Mouse (Mus musculus): ENCODE measurements around the gene Cpsf6. TPM values are rescaled to one million over a fixed set of nuclear protein-coding genes. Genes with fewer than 3 reads are reported as not detected.

The Cpsf6 gene
- polyA plus RNA-seq, 1 experiment from 2014 or later: 243 TPM

- Histone ChIP-seq H3K4me3 (no peak overlapping the region), H3K36me3 (replicated peaks) (no peaks in the 10 kb centered on the region), H3K9me3 (no peaks in the 10 kb centered on the region), H3K27me3 (ENCODE audit: poor library complexity, severe bottlenecking) (no peaks in the 10 kb centered on the region), H3K4me1 (peaks cover 13% of the 10 kb centered on the region; the same call in 1 of the 2 replicates), H3K27ac (no peak overlapping the region)
- WGBS: 91% methylated on average over 4 of the region's 4 CpGs
- DNase-seq (ENCODE audit: extremely low spot score, low spot score): no peak
These were observed 21.5 kb upstream of the Cpsf6 start for GRCm38 (mm10) chr10:117401364-117401763.

- no peaks in the 10 kb centered on the region for H3K36me3 ChIP-seq (replicated peaks)
- no peak overlapping the region for H3K4me3 ChIP-seq
- no peak for DNase-seq (ENCODE audit: extremely low spot score, low spot score)
- peaks cover 13% of the 10 kb centered on the region; the same call in 1 of the 2 replicates for H3K4me1 ChIP-seq
- no peaks in the 10 kb centered on the region for H3K27me3 ChIP-seq (ENCODE audit: poor library complexity, severe bottlenecking)
- no peaks in the 10 kb centered on the region for H3K9me3 ChIP-seq
- H3K27ac ChIP-seq: no peak overlapping the region
- WGBS: 84% methylated on average over 4 of the region's 4 CpGs
These were observed 20.6 kb upstream of the Cpsf6 start for GRCm38 (mm10) chr10:117400246-117400954.

GRCm38 (mm10) chr10:117399839-117400238 lies 20.0 kb upstream of the Cpsf6 start:
- DNase-seq (ENCODE audit: extremely low spot score, low spot score): no peak
- 90% methylated on average over 3 of the region's 3 CpGs for WGBS
- H3K36me3 ChIP-seq (replicated peaks): no peaks in the 10 kb centered on the region

GRCm38 (mm10) chr10:117399196-117399595 lies 19.4 kb upstream of the Cpsf6 start:
- H3K4me1 ChIP-seq: peaks cover 13% of the 10 kb centered on the region; the same call in 1 of the 2 replicates
- H3K4me3 ChIP-seq: no peak overlapping the region
- DNase-seq (ENCODE audit: extremely low spot score, low spot score): no peak
- H3K27ac ChIP-seq: no peak overlapping the region
- H3K9me3 ChIP-seq: no peaks in the 10 kb centered on the region
- no peaks in the 10 kb centered on the region; the same call in 1 of the 2 replicates for H3K27me3 ChIP-seq (ENCODE audit: poor library complexity, severe bottlenecking)
- no peaks in the 10 kb centered on the region for H3K36me3 ChIP-seq (replicated peaks)
- WGBS: 41% methylated on average over 2 of the region's 2 CpGs

More at GRCm38 (mm10) chr10:117399839-117400238, 20.0 kb upstream of the Cpsf6 start:
- no peak overlapping the region for H3K4me3 ChIP-seq
- no peaks in the 10 kb centered on the region for H3K9me3 ChIP-seq
- H3K4me1 ChIP-seq: peaks cover 13% of the 10 kb centered on the region; the same call in 1 of the 2 replicates
- no peak overlapping the region for H3K27ac ChIP-seq
- H3K27me3 ChIP-seq (ENCODE audit: poor library complexity, severe bottlenecking): no peaks in the 10 kb centered on the region

GRCm38 (mm10) chr10:117398044-117398780 lies 18.4 kb upstream of the Cpsf6 start:
- H3K36me3 ChIP-seq (replicated peaks): no peaks in the 10 kb centered on the region
- no peak overlapping the region for H3K27ac ChIP-seq
- no peaks in the 10 kb centered on the region for H3K9me3 ChIP-seq
- H3K4me3 ChIP-seq: no peak overlapping the region
- no peak for DNase-seq (ENCODE audit: extremely low spot score, low spot score)
- H3K27me3 ChIP-seq (ENCODE audit: poor library complexity, severe bottlenecking): no peaks in the 10 kb centered on the region; the same call in 1 of the 2 replicates
- 85% methylated on average over 18 of the region's 18 CpGs for WGBS
- peaks cover 17% of the 10 kb centered on the region for H3K4me1 ChIP-seq

GRCm38 (mm10) chr10:117397106-117397625 lies 17.4 kb upstream of the Cpsf6 start:
- H3K36me3 ChIP-seq (replicated peaks): no peaks in the 10 kb centered on the region
- H3K4me1 ChIP-seq: peaks cover 18% of the 10 kb centered on the region
- no peak overlapping the region for H3K4me3 ChIP-seq
- 80% methylated on average over 8 of the region's 10 CpGs for WGBS
- no peaks in the 10 kb centered on the region; the same call in 1 of the 2 replicates for H3K27me3 ChIP-seq (ENCODE audit: poor library complexity, severe bottlenecking)
- no peak for DNase-seq (ENCODE audit: extremely low spot score, low spot score)
- H3K27ac ChIP-seq: no peak overlapping the region
- no peaks in the 10 kb centered on the region for H3K9me3 ChIP-seq

- WGBS: 69% methylated on average over 18 of the region's 18 CpGs
These were observed 16.7 kb upstream of the Cpsf6 start for GRCm38 (mm10) chr10:117396386-117397048.

GRCm38 (mm10) chr10:117395801-117396200 lies 16.0 kb upstream of the Cpsf6 start:
- no peak overlapping the region for H3K27ac ChIP-seq
- no peaks in the 10 kb centered on the region for H3K36me3 ChIP-seq (replicated peaks)
- peaks cover 22% of the 10 kb centered on the region for H3K4me1 ChIP-seq
- no peak overlapping the region for H3K4me3 ChIP-seq
- H3K27me3 ChIP-seq (ENCODE audit: poor library complexity, severe bottlenecking): peaks cover 6% of the 10 kb centered on the region
- no peaks in the 10 kb centered on the region for H3K9me3 ChIP-seq
- 92% methylated on average over 2 of the region's 2 CpGs for whole genome bisulfite sequencing
- DNase-seq (ENCODE audit: extremely low spot score, low spot score): no peak

More at GRCm38 (mm10) chr10:117396386-117397048, 16.7 kb upstream of the Cpsf6 start:
- H3K27me3 ChIP-seq (ENCODE audit: poor library complexity, severe bottlenecking): no peaks in the 10 kb centered on the region; the same call in 1 of the 2 replicates
- DNase-seq (ENCODE audit: extremely low spot score, low spot score): no peak
- no peak overlapping the region for H3K27ac ChIP-seq
- no peaks in the 10 kb centered on the region for H3K36me3 ChIP-seq (replicated peaks)
- no peak overlapping the region for H3K4me3 ChIP-seq
- H3K4me1 ChIP-seq: peaks cover 18% of the 10 kb centered on the region
- no peaks in the 10 kb centered on the region for H3K9me3 ChIP-seq

GRCm38 (mm10) chr10:117394738-117395550 lies 15.1 kb upstream of the Cpsf6 start:
- Histone ChIP-seq H3K27ac (no peak overlapping the region), H3K36me3 (replicated peaks) (no peaks in the 10 kb centered on the region), H3K9me3 (no peaks in the 10 kb centered on the region), H3K4me3 (no peak overlapping the region), H3K27me3 (ENCODE audit: poor library complexity, severe bottlenecking) (peaks cover 14% of the 10 kb centered on the region), H3K4me1 (peaks cover 29% of the 10 kb centered on the region)
- DNase-seq (ENCODE audit: extremely low spot score, low spot score): no peak
- 77% methylated on average over 3 of the region's 3 CpGs for WGBS

GRCm38 (mm10) chr10:117393891-117394395 lies 14.1 kb upstream of the Cpsf6 start:
- no peak for DNase-seq (ENCODE audit: extremely low spot score, low spot score)

GRCm38 (mm10) chr10:117393196-117393890 lies 13.5 kb upstream of the Cpsf6 start:
- DNase-seq (ENCODE audit: extremely low spot score, low spot score): peak; percentile 62
- WGBS: 7% methylated on average over 27 of the region's 27 CpGs
- H3K27me3 ChIP-seq (ENCODE audit: poor library complexity, severe bottlenecking): peaks cover 17% of the 10 kb centered on the region
- H3K9me3 ChIP-seq: no peaks in the 10 kb centered on the region
- H3K4me1 ChIP-seq: peaks cover 32% of the 10 kb centered on the region
- H3K36me3 ChIP-seq (replicated peaks): no peaks in the 10 kb centered on the region
- peak overlapping the region; percentile 80 for H3K27ac ChIP-seq
- peak overlapping the region; percentile 55 for H3K4me3 ChIP-seq

More at GRCm38 (mm10) chr10:117393891-117394395, 14.1 kb upstream of the Cpsf6 start:
- Histone ChIP-seq H3K27ac (peak overlapping the region; percentile 80), H3K36me3 (replicated peaks) (no peaks in the 10 kb centered on the region), H3K27me3 (ENCODE audit: poor library complexity, severe bottlenecking) (peaks cover 17% of the 10 kb centered on the region), H3K9me3 (no peaks in the 10 kb centered on the region), H3K4me1 (peaks cover 29% of the 10 kb centered on the region), H3K4me3 (peak overlapping the region; percentile 55)
- WGBS: 60% methylated on average over 11 of the region's 11 CpGs

Measured in forebrain, embryonic 10.5 days (tissue).